In the genomic region with DNA sequence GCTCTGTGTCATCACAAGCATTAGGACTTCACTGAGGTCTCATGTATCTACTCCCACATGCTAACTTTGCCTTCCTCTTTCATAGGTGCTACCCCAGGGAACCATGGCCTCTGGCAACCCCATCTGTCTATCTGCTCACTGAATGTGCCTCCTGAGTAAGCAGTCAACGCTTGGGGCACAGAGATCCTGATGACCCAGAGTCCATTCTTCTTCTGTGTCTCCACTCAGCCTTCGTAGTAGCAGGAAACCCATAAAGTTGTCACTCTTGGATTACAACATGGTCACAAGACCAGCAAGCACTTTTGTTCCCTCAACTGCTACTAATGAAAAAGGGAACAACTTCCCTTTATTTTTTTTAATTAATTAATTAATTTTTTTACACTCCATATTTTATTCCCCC, we compare ENCODE assay signal across 16 mouse cellular contexts.
DNase-seq lines count a peak whose midpoint lies in the region; ATAC-seq and TF ChIP-seq lines count a peak whose summit lies in the region.
"Had no signal": no experiment of that assay in that cellular context is flagged by ENCODE, and none has a peak within 500 bp of the region (broad histone marks: within the 10 kb centered on the region; RNA-seq: fewer than 3 reads in every experiment).

No protein-coding gene starts in this region.

- H3K9me3 ChIP-seq in liver, embryonic 13.5 days (replicated peaks) = no peaks in the 10 kb centered on the region
- H3K9me3 ChIP-seq: embryonic facial prominence, embryonic 10.5 days; heart, embryonic 13.5 days; limb, embryonic 10.5 days; neural tube, embryonic 12.5 days had no signal

- TF ChIP-seq POLR2A in liver, adult 2 months (IDR thresholded peaks at IDR 0.05; ENCODE audit: extremely low read depth, insufficient read depth, low read length) = no peak

- H3K4me2 ChIP-seq in liver, embryonic 13.5 days = peak overlapping the region; percentile 32
- H3K4me2 ChIP-seq: heart, embryonic 13.5 days; lung, embryonic 14.5 days; neural tube, embryonic 12.5 days had no signal

- ATAC-seq in common myeloid progenitor, adult 5-6 weeks (replicated peaks; ENCODE audit: low read depth, poor library complexity, severe bottlenecking) = peak; percentile 52; the same call in 1 of the 2 replicates
- ATAC-seq in liver, embryonic 13.5 days (ENCODE audit: low read depth) = peak; percentile 36; the same call in 1 of the 2 replicates
- 0 out of 2 replicates have a peak, but pooled peaks have one; percentile 35 for ATAC-seq in monocyte, adult 5-6 weeks (replicated peaks; ENCODE audit: insufficient number of reproducible peaks, low FRiP score, low TSS enrichment, poor library complexity, severe bottlenecking)
- ATAC-seq: forebrain, embryonic 14.5 days; inflammation-experienced regulatory T-cells, adult 6 months had no signal

- intact Hi-C loops in heart, postnatal 14 days (cut with DNase I) = no loop called here

- H3K4me3 ChIP-seq in liver, adult 2 months (ENCODE audit: insufficient read depth, low read depth, low read length) = no peak overlapping the region
- no peak overlapping the region for H3K4me3 ChIP-seq in liver, embryonic 13.5 days (replicated peaks)
- H3K4me3 ChIP-seq: embryonic facial prominence, embryonic 10.5 days; heart, embryonic 13.5 days; limb, embryonic 10.5 days; neural tube, embryonic 12.5 days had no signal

- 65% methylated on average over 2 of the region's 2 CpGs for WGBS in liver, adult 2 months
- 34% methylated on average over 2 of the region's 2 CpGs for WGBS in liver, embryonic 13.5 days (ENCODE audit: insufficient replicate concordance)

- no peak overlapping the region for H3K9ac ChIP-seq in liver, adult 2 months (ENCODE audit: low read depth, low read length)
- H3K9ac ChIP-seq in liver, embryonic 13.5 days = no peak overlapping the region
- H3K9ac ChIP-seq: heart, embryonic 13.5 days; lung, embryonic 14.5 days; neural tube, embryonic 12.5 days had no signal

- H3K36me3 ChIP-seq in liver, adult 2 months (ENCODE audit: control insufficient read depth, insufficient read depth, low read length) = no peaks in the 10 kb centered on the region
- no peaks in the 10 kb centered on the region for H3K36me3 ChIP-seq in liver, embryonic 13.5 days
- H3K36me3 ChIP-seq: embryonic facial prominence, embryonic 10.5 days; heart, embryonic 13.5 days; limb, embryonic 10.5 days; neural tube, embryonic 12.5 days had no signal

- peaks cover 5% of the 10 kb centered on the region for H3K4me1 ChIP-seq in liver, adult 2 months (ENCODE audit: control insufficient read depth, insufficient read depth, low read length)
- H3K4me1 ChIP-seq in liver, embryonic 13.5 days (replicated peaks) = peaks cover 16% of the 10 kb centered on the region
- H3K4me1 ChIP-seq: embryonic facial prominence, embryonic 10.5 days; heart, embryonic 13.5 days; limb, embryonic 10.5 days; neural tube, embryonic 12.5 days had no signal

- no peaks in the 10 kb centered on the region for H3K79me2 ChIP-seq in liver, adult 2 months (ENCODE audit: control insufficient read depth, insufficient read depth, low read length)

- H3K27ac ChIP-seq in liver, adult 2 months (replicated peaks; ENCODE audit: insufficient read depth, low read depth, low read length) = no peak overlapping the region
- no peak overlapping the region for H3K27ac ChIP-seq in liver, embryonic 13.5 days
- H3K27ac ChIP-seq: embryonic facial prominence, embryonic 10.5 days; heart, embryonic 13.5 days; limb, embryonic 10.5 days; neural tube, embryonic 12.5 days had no signal

- DNase-seq in liver, adult 2 months (ENCODE audit: extremely low read depth, low read depth, low spot score) = peak; percentile 24
- DNase-seq in liver = no peak
- no peak for DNase-seq in liver, embryonic 13.5 days
- no peak for DNase-seq in right cerebral cortex, adult 2 months (ENCODE audit: low spot score in 2 of 2)
- no peak for DNase-seq in heart, postnatal 14 days
- DNase-seq: cerebellum, postnatal 25 days; gastrocnemius, postnatal 36 days; lung, embryonic 14.5 days had no signal

- TF ChIP-seq CTCF in liver, adult 2 months (IDR thresholded peaks at IDR 0.05; ENCODE audit: low read depth, low read length) = no peak

- no peaks in the 10 kb centered on the region for H3K27me3 ChIP-seq in liver, adult 2 months (ENCODE audit: control insufficient read depth, insufficient read depth, low read length)
- no peaks in the 10 kb centered on the region for H3K27me3 ChIP-seq in liver, embryonic 13.5 days
- H3K27me3 ChIP-seq: heart, embryonic 13.5 days; neural tube, embryonic 12.5 days had no signal
